Comparison of ENCODE assay signal across 15 mouse cellular contexts in genomic region chr7:115233850-115234436, GRCm38 (mm10).
DNase-seq lines count a peak whose midpoint lies in the region; ATAC-seq and TF ChIP-seq lines count a peak whose summit lies in the region.
"Had no signal": no experiment of that assay in that cellular context is flagged by ENCODE, and none has a peak within 500 bp of the region (broad histone marks: within the 10 kb centered on the region; RNA-seq: fewer than 3 reads in every experiment).

No protein-coding gene starts in this region.

- peak overlapping the region; percentile 51 for H3K27ac ChIP-seq in heart, embryonic 13.5 days (replicated peaks)
- peak overlapping the region; percentile 55 for H3K27ac ChIP-seq in lung, embryonic 14.5 days (ENCODE audit: low read depth)
- H3K27ac ChIP-seq in embryonic facial prominence, embryonic 10.5 days (replicated peaks) = peak overlapping the region; percentile 15; the same call in 1 of the 2 replicates
- H3K27ac ChIP-seq: kidney, postnatal 0 days; layer of hippocampus, adult 2 months; left cerebral cortex, adult 2 months; liver, embryonic 15.5 days had no signal

- H3K4me2 ChIP-seq in heart, embryonic 13.5 days = no peak overlapping the region
- no peak overlapping the region for H3K4me2 ChIP-seq in lung, embryonic 14.5 days
- H3K4me2 ChIP-seq: liver, embryonic 15.5 days had no signal

- H3K9me3 ChIP-seq in heart, embryonic 13.5 days = no peaks in the 10 kb centered on the region
- H3K9me3 ChIP-seq in lung, embryonic 14.5 days (ENCODE audit: low read depth, low read length) = no peaks in the 10 kb centered on the region
- no peaks in the 10 kb centered on the region for H3K9me3 ChIP-seq in embryonic facial prominence, embryonic 10.5 days
- H3K9me3 ChIP-seq: liver, embryonic 15.5 days had no signal

- H3K36me3 ChIP-seq in heart, embryonic 13.5 days = no peaks in the 10 kb centered on the region
- H3K36me3 ChIP-seq in lung, embryonic 14.5 days (ENCODE audit: insufficient read depth) = no peaks in the 10 kb centered on the region
- no peaks in the 10 kb centered on the region for H3K36me3 ChIP-seq in embryonic facial prominence, embryonic 10.5 days (replicated peaks)
- H3K36me3 ChIP-seq: liver, embryonic 15.5 days had no signal

- peaks cover 37% of the 10 kb centered on the region for H3K4me1 ChIP-seq in heart, embryonic 13.5 days
- peaks cover 7% of the 10 kb centered on the region; the same call in 1 of the 2 replicates for H3K4me1 ChIP-seq in lung, embryonic 14.5 days (ENCODE audit: insufficient read depth)
- H3K4me1 ChIP-seq in embryonic facial prominence, embryonic 10.5 days = peaks cover 11% of the 10 kb centered on the region
- H3K4me1 ChIP-seq: liver, embryonic 15.5 days had no signal

- H3K4me3 ChIP-seq in heart, embryonic 13.5 days = no peak overlapping the region
- no peak overlapping the region for H3K4me3 ChIP-seq in lung, embryonic 14.5 days (ENCODE audit: low read depth, low read length)
- no peak overlapping the region for H3K4me3 ChIP-seq in embryonic facial prominence, embryonic 10.5 days
- H3K4me3 ChIP-seq: layer of hippocampus, adult 2 months; left cerebral cortex, adult 2 months; liver, embryonic 15.5 days had no signal

- no peak for TF ChIP-seq POLR2A in brain, embryonic 14.5 days (IDR thresholded peaks at IDR 0.05; ENCODE audit: borderline replicate concordance, extremely low read depth, insufficient read depth, insufficient read length, poor library complexity, severe bottlenecking)

- H3K9ac ChIP-seq in heart, embryonic 13.5 days = no peak overlapping the region
- no peak overlapping the region for H3K9ac ChIP-seq in lung, embryonic 14.5 days
- H3K9ac ChIP-seq: liver, embryonic 15.5 days had no signal

- ATAC-seq in heart, embryonic 13.5 days (ENCODE audit: extremely low read depth, insufficient number of reproducible peaks, low FRiP score, low TSS enrichment) = peak; percentile 32; the same call in 1 of the 2 replicates
- no peak for ATAC-seq in lung, embryonic 14.5 days (ENCODE audit: insufficient read depth)
- ATAC-seq: intestine, postnatal 0 days had no signal

- TF ChIP-seq CTCF in lung, embryonic 14.5 days (IDR thresholded peaks at IDR 0.05; ENCODE audit: low read depth) = no peak
- no peak for TF ChIP-seq CTCF in brain, embryonic 14.5 days (IDR thresholded peaks at IDR 0.05; ENCODE audit: borderline replicate concordance, extremely low read depth, insufficient read depth, insufficient read length)

- DNase-seq in heart, adult 9 months (ENCODE audit: low spot score in 2 of 2) = no peak
- no peak for DNase-seq in lung, embryonic 14.5 days
- no peak for DNase-seq in lung, adult 18-20 months
- DNase-seq in brain, embryonic 14.5 days (ENCODE audit: low read depth) = peak; percentile 22
- no peak for DNase-seq in embryonic facial prominence, embryonic 10.5 days (ENCODE audit: low spot score)
- no peak for DNase-seq in ovary, adult 18-20 months (ENCODE audit: low spot score)
- DNase-seq: cerebellum, adult 11 months; gastrocnemius, postnatal 10 days; thymus, postnatal 36 days had no signal

- WGBS in heart, embryonic 13.5 days = 23% methylated on average over 10 of the region's 10 CpGs
- 47% methylated on average over 10 of the region's 10 CpGs for WGBS in lung, embryonic 14.5 days
- 46% methylated on average over 10 of the region's 10 CpGs for WGBS in embryonic facial prominence, embryonic 10.5 days

- no peaks in the 10 kb centered on the region for H3K27me3 ChIP-seq in heart, embryonic 13.5 days (replicated peaks)
- no peaks in the 10 kb centered on the region for H3K27me3 ChIP-seq in lung, embryonic 14.5 days (ENCODE audit: insufficient read depth, low read length)
- H3K27me3 ChIP-seq in embryonic facial prominence, embryonic 10.5 days (replicated peaks; ENCODE audit: low read depth, poor library complexity, severe bottlenecking) = no peaks in the 10 kb centered on the region
- H3K27me3 ChIP-seq: liver, embryonic 15.5 days had no signal
